In the genomic region with DNA sequence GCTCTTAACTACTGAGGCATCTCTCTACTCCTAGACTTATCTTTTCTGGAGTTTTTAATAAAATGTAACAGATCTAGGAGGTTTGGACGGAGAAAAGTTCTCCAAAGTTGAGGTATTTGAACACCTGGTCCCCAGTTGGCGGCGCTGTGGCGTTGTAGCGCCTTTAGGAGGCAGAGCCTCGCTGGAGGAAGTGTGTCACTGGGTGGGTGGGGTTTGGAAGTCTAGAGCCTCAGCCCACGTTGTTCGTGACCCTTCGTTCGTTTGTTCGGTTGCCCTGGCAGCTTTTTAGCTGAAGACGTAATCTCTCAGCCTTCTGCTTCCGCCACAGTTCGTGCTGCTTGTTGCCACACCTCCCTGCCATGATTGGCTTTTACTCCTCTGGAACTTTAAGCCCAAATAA, we compare ENCODE assay signal across 12 mouse cellular contexts. TPM values are rescaled to one million over a fixed set of nuclear protein-coding genes. Genes with fewer than 3 reads are reported as not detected.
A peak's percentile ranks its signal among the peaks of the same experiment; 100 is the strongest.
DNase-seq lines count a peak whose midpoint lies in the region; ATAC-seq and TF ChIP-seq lines count a peak whose summit lies in the region.
"Had no signal": no experiment of that assay in that cellular context is flagged by ENCODE, and none has a peak within 500 bp of the region (broad histone marks: within the 10 kb centered on the region; RNA-seq: fewer than 3 reads in every experiment).

No protein-coding gene starts in this region.

- 77% methylated on average over 14 of the region's 14 CpGs for WGBS in midbrain, embryonic 11.5 days
- 80% methylated on average over 14 of the region's 14 CpGs for WGBS in midbrain, postnatal 0 days
- 64% methylated on average over 14 of the region's 14 CpGs for whole genome bisulfite sequencing in liver, embryonic 13.5 days (ENCODE audit: insufficient replicate concordance)

- no peaks in the 10 kb centered on the region for H3K9me3 ChIP-seq in midbrain, embryonic 11.5 days (ENCODE audit: control insufficient read depth, low read length)
- no peaks in the 10 kb centered on the region for H3K9me3 ChIP-seq in midbrain, postnatal 0 days (ENCODE audit: low read length)
- H3K9me3 ChIP-seq in liver, embryonic 13.5 days (replicated peaks), result no peaks in the 10 kb centered on the region
- H3K9me3 ChIP-seq: midbrain, embryonic 12.5 days had no signal

- no peak overlapping the region for H3K4me3 ChIP-seq in midbrain, embryonic 11.5 days (ENCODE audit: low read depth, low read length)
- H3K4me3 ChIP-seq in midbrain, postnatal 0 days (ENCODE audit: low read depth, low read length), result no peak overlapping the region
- H3K4me3 ChIP-seq in liver, embryonic 13.5 days (replicated peaks), result no peak overlapping the region
- H3K4me3 ChIP-seq: midbrain, embryonic 12.5 days had no signal

- TF ChIP-seq CTCF in midbrain, postnatal 0 days (IDR thresholded peaks at IDR 0.05), result no peak

- H3K27me3 ChIP-seq in midbrain, embryonic 11.5 days (ENCODE audit: control insufficient read depth, insufficient read depth, low read length), result no peaks in the 10 kb centered on the region
- H3K27me3 ChIP-seq in midbrain, postnatal 0 days (ENCODE audit: insufficient read depth, low read length), result no peaks in the 10 kb centered on the region
- no peaks in the 10 kb centered on the region for H3K27me3 ChIP-seq in liver, embryonic 13.5 days
- H3K27me3 ChIP-seq: midbrain, embryonic 12.5 days had no signal

- ATAC-seq in midbrain, embryonic 11.5 days (ENCODE audit: low FRiP score), result no peak
- no peak for ATAC-seq in midbrain, postnatal 0 days (ENCODE audit: low FRiP score)
- ATAC-seq in liver, embryonic 13.5 days (ENCODE audit: low read depth), result peak; percentile 27; the same call in 1 of the 2 replicates
- ATAC-seq: intestine, postnatal 0 days had no signal

- no peaks in the 10 kb centered on the region for H3K36me3 ChIP-seq in midbrain, embryonic 11.5 days (ENCODE audit: control insufficient read depth, insufficient read depth, low read length)
- H3K36me3 ChIP-seq in midbrain, postnatal 0 days (ENCODE audit: insufficient read depth, low read length), result no peaks in the 10 kb centered on the region
- no peaks in the 10 kb centered on the region for H3K36me3 ChIP-seq in liver, embryonic 13.5 days
- H3K36me3 ChIP-seq: midbrain, embryonic 12.5 days had no signal

- H3K4me2 ChIP-seq in midbrain, embryonic 11.5 days, result no peak overlapping the region
- no peak overlapping the region for H3K4me2 ChIP-seq in midbrain, postnatal 0 days (ENCODE audit: low read depth, low read length, poor library complexity, severe bottlenecking)
- 0 out of 2 replicates have a peak overlapping the region, but pooled peaks have one; percentile 19 for H3K4me2 ChIP-seq in liver, embryonic 13.5 days
- H3K4me2 ChIP-seq: midbrain, embryonic 12.5 days had no signal

- H3K9ac ChIP-seq in midbrain, embryonic 11.5 days (ENCODE audit: low read length), result no peak overlapping the region
- H3K9ac ChIP-seq in midbrain, postnatal 0 days (replicated peaks; ENCODE audit: low read length, poor library complexity, severe bottlenecking), result no peak overlapping the region
- no peak overlapping the region for H3K9ac ChIP-seq in liver, embryonic 13.5 days
- H3K9ac ChIP-seq: midbrain, embryonic 12.5 days had no signal

- DNase-seq in midbrain, embryonic 11.5 days (ENCODE audit: low spot score, missing footprints), result peak; percentile 65
- no peak for DNase-seq in midbrain, postnatal 0 days (ENCODE audit: low spot score)
- DNase-seq in T-cell, adult 2 months (ENCODE audit: low spot score), result peak; percentile 35
- peak; percentile 51 for DNase-seq in liver, embryonic 13.5 days
- peak; percentile 86 for DNase-seq in testis, postnatal 14 days (ENCODE audit: low spot score)
- no peak for DNase-seq in adrenal gland, adult 2 months
- DNase-seq in cerebellum, postnatal 36 days, result no peak
- no peak for DNase-seq in adrenal gland, adult (ENCODE audit: inconsistent age in 2 of 2, low spot score in 1 of 2)
- DNase-seq: lung, adult 2 months; right cerebral cortex, postnatal 4 days had no signal

- H3K4me1 ChIP-seq in midbrain, embryonic 11.5 days (ENCODE audit: control insufficient read depth, insufficient read depth, low read length), result no peaks in the 10 kb centered on the region
- H3K4me1 ChIP-seq in midbrain, postnatal 0 days (ENCODE audit: insufficient read depth, low read length), result no peaks in the 10 kb centered on the region
- peaks cover 17% of the 10 kb centered on the region for H3K4me1 ChIP-seq in liver, embryonic 13.5 days (replicated peaks)
- H3K4me1 ChIP-seq: midbrain, embryonic 12.5 days had no signal

- no peak overlapping the region for H3K27ac ChIP-seq in midbrain, embryonic 11.5 days (ENCODE audit: low read depth, low read length)
- no peak overlapping the region for H3K27ac ChIP-seq in midbrain, postnatal 0 days (ENCODE audit: low read depth, low read length)
- H3K27ac ChIP-seq in liver, embryonic 13.5 days, result no peak overlapping the region
- H3K27ac ChIP-seq: midbrain, embryonic 12.5 days had no signal

RNA-seq across cellular contexts. Expression of a gene that starts 58.6 kb away (rescaled TPM):
- polyA plus RNA-seq in midbrain, embryonic 11.5 days (2014; fragmentation: Nextera tagmentation; extraction: Ambion mirVana), result 1.8 and 1.9 TPM in 2 replicates
- total RNA-seq in midbrain, postnatal 0 days (2014; rRNA removed), result 5.5 and 8.2 TPM in 2 replicates
- polyA plus RNA-seq in midbrain, postnatal 0 days (2015; fragmentation: Nextera tagmentation; extraction: Ambion mirVana), result 4.6 and 5.3 TPM in 2 replicates
- 0.31 and 0.34 TPM in 2 replicates for polyA plus RNA-seq in liver, embryonic 13.5 days (2015; fragmentation: Nextera tagmentation; extraction: Ambion mirVana)
- under 1 TPM; 0.43 to 0.83 TPM for total RNA-seq in adrenal gland, adult 2 months (2021)
- polyA plus RNA-seq in adrenal gland, adult 2 months (2012; rRNA removed), result 0.09 and 0.10 TPM in 2 replicates

Comparison
In these comparisons a context has a peak if more than half of its experiments do, and no peak if none do; other contexts are left out.
1. DNase-seq: peak in midbrain, embryonic 11.5 days (single experiment), T-cell, adult 2 months (single experiment), liver, embryonic 13.5 days (single experiment) and testis, postnatal 14 days (single experiment); none in midbrain, postnatal 0 days (single experiment), adrenal gland, adult 2 months (single experiment), cerebellum, postnatal 36 days (0 of 2) and adrenal gland, adult (0 of 2).